Mouse (Mus musculus): Measurements from ENCODE around the gene Rilpl1.

Gene Rilpl1

DNA sequence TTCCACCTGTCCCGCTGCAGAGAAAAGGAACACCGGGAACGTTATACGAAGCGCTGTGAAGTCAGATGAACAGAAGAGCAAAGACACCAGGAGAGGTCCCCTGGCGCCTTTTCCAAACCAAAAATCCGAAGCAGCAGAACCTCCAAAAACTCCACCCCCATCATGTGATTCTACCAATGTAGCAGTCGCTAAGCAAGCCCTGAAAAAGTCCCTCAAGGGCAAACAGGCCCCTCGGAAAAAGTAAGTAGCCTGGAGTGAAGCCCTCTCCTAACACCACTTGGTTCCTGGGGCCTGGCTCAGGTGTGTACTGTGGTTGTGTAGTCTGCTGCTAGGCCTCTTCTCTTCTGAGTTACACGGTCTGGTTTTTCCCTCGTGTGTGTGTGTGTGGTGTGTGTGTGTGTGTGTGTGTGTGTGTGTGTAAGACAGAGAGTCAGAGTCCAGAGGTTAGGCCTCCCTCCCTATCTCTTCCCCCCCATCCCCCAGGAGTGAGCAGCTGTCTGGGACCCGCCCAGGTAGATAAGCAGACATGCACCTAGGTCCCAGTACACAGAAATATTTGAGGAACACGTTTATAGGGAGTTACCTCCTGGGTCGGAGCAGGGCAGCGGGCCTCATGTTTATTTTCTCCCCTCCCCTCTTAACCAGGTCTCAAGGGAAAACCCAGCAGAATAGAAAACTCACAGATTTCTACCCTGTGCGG is 80.4 kb downstream of the Rilpl1 start:
- no peak for DNase-seq

GRCm38 (mm10) chr5:124450051-124450450 is 81.1 kb downstream of the Rilpl1 start:
- DNase-seq: no peak

DNA sequence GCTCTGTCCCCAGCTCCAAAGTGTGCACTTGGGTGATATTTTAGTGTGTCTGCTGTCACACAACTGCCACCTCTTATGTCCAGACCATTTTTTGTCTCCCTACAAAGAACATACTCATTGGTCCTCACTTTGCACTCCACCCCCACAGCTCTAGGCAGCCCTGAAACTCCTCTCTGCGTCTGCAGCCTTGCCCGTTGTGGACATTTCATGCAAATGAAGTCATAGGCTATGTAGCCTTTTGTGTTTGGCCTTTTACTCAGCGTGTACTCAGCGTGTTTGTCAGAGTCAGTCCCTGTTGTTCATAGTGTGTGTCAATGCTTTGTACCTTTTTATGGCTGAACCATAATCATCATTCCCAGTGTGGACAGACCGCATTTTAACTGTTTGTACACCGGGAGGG is 81.7 kb downstream of the Rilpl1 start:
- DNase-seq: no peak

- peak in 1 of 2 experiments; percentile 20 for DNase-seq
These were observed 84.8 kb downstream of the Rilpl1 start for GRCm38 (mm10) chr5:124446301-124446881.

GRCm38 (mm10) chr5:124445621-124446293 is 85.4 kb downstream of the Rilpl1 start:
- peak; percentile 37 to 39 for DNase-seq

DNA sequence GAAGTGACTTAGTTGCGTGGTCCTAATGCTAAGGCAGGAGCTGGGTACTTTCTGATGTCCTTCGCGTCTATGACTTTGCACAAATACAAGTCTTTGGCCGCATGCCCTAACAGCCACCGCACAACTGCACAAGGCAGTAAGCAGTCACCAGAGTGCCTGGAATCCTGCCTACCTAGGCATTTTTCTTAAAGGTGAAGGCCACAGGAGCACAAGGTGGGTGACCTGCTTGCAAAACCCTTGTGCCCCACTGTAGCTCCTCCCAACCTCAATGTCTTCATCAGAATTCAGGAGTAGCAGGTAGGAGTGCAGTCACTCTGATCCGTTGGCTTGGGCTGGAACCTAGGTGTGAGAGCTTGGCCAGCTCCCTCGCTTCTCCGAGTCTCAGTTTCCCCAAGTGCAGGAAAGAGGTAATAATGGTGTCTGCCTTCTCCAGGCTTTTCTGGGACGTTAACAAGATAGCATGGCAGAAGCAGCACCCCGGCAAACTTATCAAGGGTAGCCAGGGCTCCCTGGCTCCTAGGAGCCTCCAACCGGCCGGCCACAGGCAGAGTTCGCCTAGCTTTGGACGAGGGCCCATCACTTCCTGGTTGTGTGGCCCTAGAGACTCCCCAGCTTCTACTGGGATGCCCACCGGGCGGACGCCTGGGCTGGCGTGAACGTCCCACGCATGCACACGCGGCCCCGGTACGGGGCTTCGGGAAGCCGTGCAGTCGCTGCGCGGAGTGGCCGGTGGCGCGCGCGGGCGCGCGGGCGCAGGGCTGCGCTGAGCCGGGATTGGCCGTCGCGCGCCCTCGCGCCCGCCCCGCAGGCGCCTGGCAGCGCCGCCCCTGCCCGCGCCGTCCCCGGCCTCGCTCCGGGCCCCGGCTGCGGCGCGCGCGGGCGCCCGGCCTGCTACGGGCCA is 86.3 kb downstream of the Rilpl1 start:
- peak; percentile 55 to 59 for DNase-seq

DNA sequence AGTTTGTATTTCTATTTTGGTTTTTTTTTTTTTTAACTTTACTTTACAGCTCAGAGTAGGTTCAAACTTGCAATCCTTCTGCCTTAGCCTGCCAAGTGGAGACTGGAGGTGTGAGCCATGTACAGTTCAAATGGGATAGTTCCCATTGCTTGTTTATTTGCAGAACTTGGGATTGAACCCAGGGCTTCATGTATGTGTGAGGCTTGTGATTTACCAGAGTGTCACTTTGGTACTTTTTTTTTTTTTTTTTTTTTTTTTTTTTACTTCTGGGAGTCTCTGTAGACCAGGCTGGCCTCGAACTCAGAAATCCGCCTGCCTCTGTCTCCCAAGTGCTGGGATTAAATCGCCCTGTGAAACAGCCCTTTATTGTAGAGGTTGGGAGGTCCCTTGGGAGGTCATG is 87.0 kb downstream of the Rilpl1 start:
- no peak for DNase-seq
